Comparison of ENCODE assay signal across 9 mouse cellular contexts in genomic region chr9:64624536-64624935, GRCm38 (mm10).
A peak's percentile ranks its signal among the peaks of the same experiment; 100 is the strongest.
DNase-seq lines count a peak whose midpoint lies in the region; ATAC-seq lines count a peak whose summit lies in the region.
"Had no signal": no experiment of that assay in that cellular context is flagged by ENCODE, and none has a peak within 500 bp of the region (broad histone marks: within the 10 kb centered on the region; RNA-seq: fewer than 3 reads in every experiment).

No protein-coding gene starts in this region.

- H3K4me2 ChIP-seq in midbrain, embryonic 11.5 days, result no peak overlapping the region
- no peak overlapping the region for H3K4me2 ChIP-seq in midbrain, embryonic 15.5 days
- H3K4me2 ChIP-seq: neural tube, embryonic 12.5 days had no signal

- H3K4me3 ChIP-seq in midbrain, embryonic 11.5 days (ENCODE audit: low read depth, low read length), result no peak overlapping the region
- H3K4me3 ChIP-seq in midbrain, embryonic 15.5 days, result no peak overlapping the region
- H3K4me3 ChIP-seq: neural tube, embryonic 12.5 days had no signal

- H3K9ac ChIP-seq in midbrain, embryonic 11.5 days (ENCODE audit: low read length), result no peak overlapping the region
- no peak overlapping the region for H3K9ac ChIP-seq in midbrain, embryonic 15.5 days
- H3K9ac ChIP-seq: neural tube, embryonic 12.5 days had no signal

- H3K27me3 ChIP-seq in midbrain, embryonic 11.5 days (ENCODE audit: control insufficient read depth, insufficient read depth, low read length), result no peaks in the 10 kb centered on the region
- no peaks in the 10 kb centered on the region for H3K27me3 ChIP-seq in midbrain, embryonic 15.5 days (replicated peaks)
- H3K27me3 ChIP-seq: neural tube, embryonic 12.5 days had no signal

- H3K9me3 ChIP-seq in midbrain, embryonic 11.5 days (ENCODE audit: control insufficient read depth, low read length), result no peaks in the 10 kb centered on the region
- no peaks in the 10 kb centered on the region for H3K9me3 ChIP-seq in midbrain, embryonic 15.5 days
- H3K9me3 ChIP-seq: neural tube, embryonic 12.5 days had no signal

- peak; percentile 25 to 70 for DNase-seq in adrenal gland, adult (ENCODE audit: inconsistent age in 2 of 2, low spot score in 1 of 2)
- DNase-seq in adrenal gland, postnatal 4 days (ENCODE audit: low spot score in 2 of 2), result no peak
- peak; percentile 91 for DNase-seq in midbrain, embryonic 11.5 days (ENCODE audit: low spot score, missing footprints)
- DNase-seq in retina, embryonic 14.5 days (ENCODE audit: low spot score), result peak; percentile 71
- DNase-seq in layer of hippocampus, postnatal 10 days (ENCODE audit: low spot score in 2 of 2), result no peak

- H3K4me1 ChIP-seq in midbrain, embryonic 11.5 days (ENCODE audit: control insufficient read depth, insufficient read depth, low read length), result peaks cover 4% of the 10 kb centered on the region; the same call in 1 of the 2 replicates
- peaks cover 36% of the 10 kb centered on the region for H3K4me1 ChIP-seq in midbrain, embryonic 15.5 days

- no peak for ATAC-seq in midbrain, embryonic 11.5 days (ENCODE audit: low FRiP score)
- ATAC-seq in midbrain, embryonic 15.5 days (replicated peaks), result no peak
- ATAC-seq in granulocyte monocyte progenitor cell, adult 5-6 weeks (replicated peaks; ENCODE audit: poor library complexity, severe bottlenecking), result 0 out of 2 replicates have a peak, but pooled peaks have one; percentile 30
- no peak for ATAC-seq in inflammation-experienced regulatory T-cells, adult 6 months

- 70% methylated on average over 8 of the region's 8 CpGs for WGBS in midbrain, embryonic 11.5 days
- WGBS in midbrain, embryonic 15.5 days, result 69% methylated on average over 8 of the region's 8 CpGs

- H3K36me3 ChIP-seq in midbrain, embryonic 11.5 days (ENCODE audit: control insufficient read depth, insufficient read depth, low read length), result no peaks in the 10 kb centered on the region
- no peaks in the 10 kb centered on the region for H3K36me3 ChIP-seq in midbrain, embryonic 15.5 days (replicated peaks)
- H3K36me3 ChIP-seq: neural tube, embryonic 12.5 days had no signal

- no peak overlapping the region for H3K27ac ChIP-seq in midbrain, embryonic 11.5 days (ENCODE audit: low read depth, low read length)
- H3K27ac ChIP-seq in midbrain, embryonic 15.5 days, result no peak overlapping the region
- H3K27ac ChIP-seq: neural tube, embryonic 12.5 days had no signal

Comparison
In these comparisons a context has a peak if more than half of its experiments do, and no peak if none do; other contexts are left out.
1. DNase-seq: peak in adrenal gland, adult (2 of 2), midbrain, embryonic 11.5 days (single experiment) and retina, embryonic 14.5 days (single experiment); none in adrenal gland, postnatal 4 days (0 of 2) and layer of hippocampus, postnatal 10 days (0 of 2).